Mouse (Mus musculus) heart, postnatal 0 days (tissue): ENCODE measurements around the gene Nat8f2. TPM values are rescaled to one million over a fixed set of nuclear protein-coding genes. Genes with fewer than 3 reads are reported as not detected.

Experiments used
- ATAC-seq: fragments of 200-750 bp; cut with Nextera tagmentation; 2 replicates; pipeline ENCODE4 v1.8.0; 2017; ENCODE audit warnings: low read depth, moderate number of reproducible peaks, moderate library complexity; ENCODE audit not compliant: insufficient read depth
- DNase-seq: peaks from one replicate; pipeline ENCODE4 v3.0.0-alpha.2; 2016; ENCODE audit warnings: low spot score
- H3K27ac ChIP-seq: fragments of 300-500 bp; sonication (generic); 2 replicates; pipeline ENCODE4 v1.5.1; 2014; ENCODE audit warnings: low read depth, mild to moderate bottlenecking
- H3K27me3 ChIP-seq: fragments of 300-500 bp; sonication (generic); 2 replicates; pipeline ENCODE4 v1.6.1; 2014; ENCODE audit warnings: low read length, mixed read lengths; ENCODE audit not compliant: control insufficient read depth, insufficient read depth
- H3K36me3 ChIP-seq: fragments of 300-500 bp; sonication (generic); replicated peaks from 2 replicates; pipeline ENCODE4 v1.6.1; 2014; ENCODE audit warnings: low read length, mixed read lengths; ENCODE audit not compliant: control insufficient read depth, insufficient read depth
- H3K4me1 ChIP-seq: fragments of 300-500 bp; sonication (generic); 2 replicates; pipeline ENCODE4 v1.6.1; 2014; ENCODE audit warnings: antibody characterized with exemption; ENCODE audit not compliant: control insufficient read depth, insufficient read depth
- H3K4me2 ChIP-seq: fragments of 300-500 bp; sonication (generic); 2 replicates; pipeline ENCODE4 v1.6.1; 2014; ENCODE audit warnings: low read depth, mild to moderate bottlenecking, low read length, moderate library complexity
- H3K4me3 ChIP-seq: fragments of 300-500 bp; sonication (generic); 2 replicates; pipeline ENCODE4 v1.5.1; 2014; ENCODE audit warnings: low read depth, low read length
- H3K9ac ChIP-seq: fragments of 300-500 bp; sonication (generic); replicated peaks from 2 replicates; pipeline ENCODE4 v1.6.1; 2014; ENCODE audit warnings: low read depth, low read length, mixed read lengths
- H3K9me3 ChIP-seq: fragments of 300-500 bp; sonication (generic); replicated peaks from 2 replicates; pipeline ENCODE4 v1.6.1; 2016; ENCODE audit warnings: low read length; ENCODE audit not compliant: control insufficient read depth
- CTCF ChIP-seq: IDR thresholded peaks from 2 replicates; pipeline ENCODE4 v1.5.1; 2016; ENCODE audit warnings: antibody characterized with exemption, control low read depth, low read depth
- EP300 ChIP-seq: IDR thresholded peaks from 2 replicates; pipeline ENCODE4 v1.6.1; 2016; ENCODE audit warnings: antibody characterized with exemption, low read depth
- WGBS: fragments of 180-500 bp; shearing (Covaris S2); extraction: QIAGEN DNeasy Blood & Tissue Kit; methylation state at CpG from one replicate; pipeline ENCODE4 v1.1.7; 2014; 5-methylcytosine and 5-hydroxymethylcytosine counted together
- polyA plus RNA-seq: library from polyadenylated mRNA; unstranded; fragments of >200 nt; fragmentation: Nextera tagmentation; extraction: Ambion mirVana; gene quantifications from 2 replicates; pipeline ENCODE4 v1.2.1, GENCODE M21; 2015
- total RNA-seq: library from RNA; depleted of rRNA; stranded (reverse); fragments of >200 nt; gene quantifications from 2 replicates; pipeline ENCODE4 v1.2.3, GENCODE M21; 2014; ENCODE audit warnings: low replicate concordance; rRNA removed

Gene Nat8f2
- total and polyA plus RNA-seq, 2 experiments from 2014 or later = not detected

DNA sequence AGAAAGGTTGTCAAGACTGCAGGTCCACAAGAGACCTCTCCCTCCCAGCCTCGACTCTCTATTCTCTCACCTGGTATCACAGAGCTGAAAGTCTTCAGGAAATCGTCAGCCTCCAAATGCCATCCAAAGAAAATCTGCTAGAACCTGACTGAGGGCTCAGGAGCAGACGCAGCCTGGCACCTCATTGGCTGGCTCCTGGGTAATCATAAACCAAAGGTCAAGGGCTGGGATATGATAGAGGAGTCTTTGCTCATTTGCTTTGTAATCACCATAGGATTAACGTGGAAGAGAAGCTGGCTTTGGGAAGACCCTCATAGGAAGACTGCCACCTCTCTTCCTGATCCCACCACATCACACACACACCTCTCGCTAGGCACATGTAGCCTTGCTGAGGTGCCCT lies 48.1 kb downstream of the Nat8f2 start, which contains the start of the genes Nat8f6 and Nat8f5:
Nat8f6 (minus strand) TSS at position 118 of the 400 bp plus-strand sequence.
Nat8f5 (minus strand) TSS at position 136 of the 400 bp plus-strand sequence.
- Histone ChIP-seq H3K4me3 (no peak within 1 kb of the TSS), H3K9ac (no peak within 1 kb of the TSS), H3K27ac (no peak within 1 kb of the TSS), H3K36me3 (no peaks in the 10 kb centered on the region), H3K4me2 (no peak within 1 kb of the TSS), H3K27me3 (no peaks in the 10 kb centered on the region), H3K9me3 (0 out of 2 replicates have a peak, but pooled peaks cover 4% of the 10 kb centered on the region), H3K4me1 (no peaks in the 10 kb centered on the region)
- ATAC-seq (no peak), DNase-seq (no peak)
- WGBS = 77% methylated on average over 5 of the region's 5 CpGs
- TF ChIP-seq CTCF (no peak), EP300 (no peak)

DNA sequence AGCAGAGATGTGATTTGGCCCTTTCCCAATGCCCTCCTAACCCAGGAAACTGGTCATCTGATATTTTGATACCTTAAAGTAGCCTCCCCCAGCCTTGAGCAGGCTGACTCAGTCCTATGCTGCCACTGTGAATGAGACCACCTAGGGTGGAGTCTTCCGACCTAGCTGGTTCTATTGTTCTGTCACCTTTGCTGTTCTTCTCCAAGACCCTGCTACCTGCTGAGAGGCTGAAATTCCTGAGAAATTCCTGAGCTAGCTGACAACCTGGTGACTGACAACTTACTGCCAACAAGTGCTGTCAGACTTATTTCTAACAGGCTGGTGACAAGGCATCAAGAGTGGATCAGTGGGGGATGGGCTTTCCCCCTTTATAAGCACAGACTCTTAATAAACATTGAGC lies 50.6 kb downstream of the Nat8f2 start:
- WGBS = 58% methylated on average over 1 of the region's 1 CpGs
- TF ChIP-seq CTCF (no peak), EP300 (no peak)
- ATAC-seq = no peak

More for the DNA sequence above, 50.6 kb downstream of the Nat8f2 start:
- Histone ChIP-seq H3K27me3 (no peaks in the 10 kb centered on the region), H3K27ac (no peak overlapping the region), H3K9ac (no peak overlapping the region), H3K4me3 (no peak overlapping the region), H3K36me3 (no peaks in the 10 kb centered on the region), H3K9me3 (0 out of 2 replicates have a peak, but pooled peaks cover 4% of the 10 kb centered on the region), H3K4me2 (no peak overlapping the region), H3K4me1 (no peaks in the 10 kb centered on the region)
- DNase-seq = no peak

Other genes starting within 250 kb of the Nat8f2 start
- gene Nat8f7, start 156.0 kb downstream of the Nat8f2 start, total RNA-seq = not detected in 2 replicates
- gene Nat8f7, start 156.0 kb downstream of the Nat8f2 start, polyA plus RNA-seq = not detected in 2 replicates
- gene Nat8f3, start 103.4 kb downstream of the Nat8f2 start, total RNA-seq = not detected in 2 replicates
- gene Nat8f3, start 103.4 kb downstream of the Nat8f2 start, polyA plus RNA-seq = 0.11 TPM in 1 of 2 replicates, not detected in the other
- gene Nat8f6, start 48.2 kb downstream of the Nat8f2 start, total RNA-seq = not detected in 2 replicates
- not detected in 2 replicates for gene Nat8f6, start 48.2 kb downstream of the Nat8f2 start, polyA plus RNA-seq
- not detected in 2 replicates for gene Nat8f5, start 48.2 kb downstream of the Nat8f2 start, total RNA-seq
- not detected in 2 replicates for gene Nat8f5, start 48.2 kb downstream of the Nat8f2 start, polyA plus RNA-seq
- not detected in 2 replicates for gene Nat8, start 37.1 kb downstream of the Nat8f2 start, total RNA-seq
- not detected in 2 replicates for gene Nat8, start 37.1 kb downstream of the Nat8f2 start, polyA plus RNA-seq
- gene Nat8f4, start 35.7 kb upstream of the Nat8f2 start, total RNA-seq = 0.42 and 2.2 TPM in 2 replicates
- 1.4 and 1.7 TPM in 2 replicates for gene Nat8f4, start 35.7 kb upstream of the Nat8f2 start, polyA plus RNA-seq
- gene Tprkb, start 42.7 kb upstream of the Nat8f2 start, total RNA-seq = 8.5 and 15.0 TPM in 2 replicates
- gene Tprkb, start 42.7 kb upstream of the Nat8f2 start, polyA plus RNA-seq = 19.2 and 25.5 TPM in 2 replicates
- gene Nat8f1, start 46.5 kb upstream of the Nat8f2 start, total RNA-seq = 3.6 TPM in 2 replicates
- 5.6 and 7.4 TPM in 2 replicates for gene Nat8f1, start 46.5 kb upstream of the Nat8f2 start, polyA plus RNA-seq
- gene Dusp11, start 92.5 kb upstream of the Nat8f2 start, total RNA-seq = 36.8 and 39.1 TPM in 2 replicates
- 27.7 and 33.5 TPM in 2 replicates for gene Dusp11, start 92.5 kb upstream of the Nat8f2 start, polyA plus RNA-seq
- gene Figla, start 147.0 kb upstream of the Nat8f2 start, total RNA-seq = not detected in 2 replicates
- gene Figla, start 147.0 kb upstream of the Nat8f2 start, polyA plus RNA-seq = not detected in 2 replicates
- 1.2 and 2.6 TPM in 2 replicates for gene Add2, start 159.5 kb upstream of the Nat8f2 start, total RNA-seq
- gene Add2, start 159.5 kb upstream of the Nat8f2 start, polyA plus RNA-seq = 1.1 and 1.5 TPM in 2 replicates